Mouse (Mus musculus) large intestine, adult 2 months (tissue): ENCODE measurements around the gene Fam187a. TPM values are rescaled to one million over a fixed set of nuclear protein-coding genes. Genes with fewer than 3 reads are reported as not detected.

Source experiments
- polyA plus RNA-seq: library from polyadenylated mRNA; depleted of rRNA; stranded (reverse); fragments of >200 nt; gene quantifications from 2 replicates; pipeline ENCODE4 v1.2.3, GENCODE M21; 2012; rRNA removed

Gene Fam187a
- polyA plus RNA-seq, 1 experiment: not detected

Other genes starting within 250 kb of the Fam187a start
- not detected in 2 replicates for gene Meioc, start 221.5 kb upstream of the Fam187a start, polyA plus RNA-seq
- gene Ccdc43, start 187.4 kb upstream of the Fam187a start, polyA plus RNA-seq: 4.3 and 5.3 TPM in 2 replicates
- 2.3 and 3.6 TPM in 2 replicates for gene Adam11, start 123.7 kb upstream of the Fam187a start, polyA plus RNA-seq
- 3.7 and 3.8 TPM in 2 replicates for gene Gjc1, start 65.5 kb upstream of the Fam187a start, polyA plus RNA-seq
- gene Higd1b, start 49.3 kb upstream of the Fam187a start, polyA plus RNA-seq: 0.40 and 0.56 TPM in 2 replicates
- 73.3 and 73.9 TPM in 2 replicates for gene Eftud2, start 4.2 kb upstream of the Fam187a start, polyA plus RNA-seq
- gene Ccdc103, start 4.0 kb upstream of the Fam187a start, polyA plus RNA-seq: 0.07 TPM in 1 of 2 replicates, not detected in the other
- gene Gfap, start 15.7 kb downstream of the Fam187a start, polyA plus RNA-seq: 0.91 and 1.0 TPM in 2 replicates
- gene Kif18b, start 40.0 kb downstream of the Fam187a start, polyA plus RNA-seq: 9.2 and 10.8 TPM in 2 replicates
- 0.47 and 0.52 TPM in 2 replicates for gene C1ql1, start 61.5 kb downstream of the Fam187a start, polyA plus RNA-seq
- 50.0 and 70.7 TPM in 2 replicates for gene Nmt1, start 143.0 kb downstream of the Fam187a start, polyA plus RNA-seq
- 36.2 and 36.9 TPM in 2 replicates for gene Dcakd, start 143.2 kb downstream of the Fam187a start, polyA plus RNA-seq
- 2.8 and 3.6 TPM in 2 replicates for gene Plcd3, start 216.5 kb downstream of the Fam187a start, polyA plus RNA-seq
- gene Acbd4, start 216.5 kb downstream of the Fam187a start, polyA plus RNA-seq: 71.3 and 168 TPM in 2 replicates
- gene Hexim1, start 231.1 kb downstream of the Fam187a start, polyA plus RNA-seq: 11.5 and 14.1 TPM in 2 replicates
- gene Hexim2, start 247.3 kb downstream of the Fam187a start, polyA plus RNA-seq: 2.4 and 3.3 TPM in 2 replicates